Mouse (Mus musculus) frontal cortex, adult 2 months (tissue): ENCODE data around the gene Pigw. TPM values are rescaled to one million over a fixed set of nuclear protein-coding genes. Genes with fewer than 3 reads are reported as not detected.

Experiments
- DNase-seq, 2 experiments: peaks; one replicate each; pipeline ENCODE4 v3.0.0; 2022; ENCODE audit warnings: low spot score in 1 of 2; ENCODE audit errors: extremely low spot score in 1 of 2
- polyA plus RNA-seq: library from polyadenylated mRNA; depleted of rRNA; stranded (reverse); fragments of >200 nt; gene quantifications from 2 replicates; pipeline ENCODE4 v1.2.3, GENCODE M21; 2012; rRNA removed

Gene Pigw
- 4.1 and 4.7 TPM in 2 replicates for polyA plus RNA-seq

DNA sequence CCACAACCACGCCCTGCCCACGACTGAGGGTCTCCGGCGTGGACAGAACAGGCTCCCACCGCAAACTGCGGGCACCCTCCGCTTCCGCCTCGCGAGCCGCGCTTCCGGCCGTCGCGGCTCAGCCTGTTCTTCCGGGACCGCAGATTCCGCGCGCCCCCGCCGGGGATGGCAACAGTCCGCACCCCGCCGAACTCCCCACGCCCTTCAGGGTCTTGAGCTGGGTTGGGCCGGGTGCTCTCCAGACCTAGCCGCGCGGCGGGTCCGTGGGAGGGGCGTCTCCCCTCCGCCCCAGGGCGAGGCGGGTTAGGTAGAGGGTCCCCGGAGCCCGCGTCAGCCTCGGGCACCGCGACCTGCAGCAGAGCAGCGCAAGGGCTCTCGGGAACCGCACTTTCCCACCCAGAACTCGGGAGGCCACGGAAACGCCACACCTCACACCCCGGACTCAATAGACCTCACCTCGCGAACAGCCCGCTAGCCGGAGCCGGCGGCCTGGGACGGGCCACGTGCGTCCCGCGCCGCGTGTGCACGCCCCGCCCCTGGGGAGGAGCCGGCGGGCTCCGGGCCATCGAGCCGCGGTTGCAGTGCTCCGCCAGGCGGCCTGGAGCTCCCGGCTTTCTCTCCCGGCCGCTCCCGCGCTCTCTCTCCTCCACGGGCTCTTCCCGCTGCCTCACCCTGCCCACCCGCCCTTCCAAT is at the start of gene Pigw, which contains the start of gene Myo19:
Gene Pigw (minus strand): TSS at position 514 of the 693 bp plus-strand sequence.
Gene Myo19 (plus strand): TSS at position 377 of the 693 bp plus-strand sequence.
- DNase-seq: peak in 1 of 2 experiments; percentile 70

DNA sequence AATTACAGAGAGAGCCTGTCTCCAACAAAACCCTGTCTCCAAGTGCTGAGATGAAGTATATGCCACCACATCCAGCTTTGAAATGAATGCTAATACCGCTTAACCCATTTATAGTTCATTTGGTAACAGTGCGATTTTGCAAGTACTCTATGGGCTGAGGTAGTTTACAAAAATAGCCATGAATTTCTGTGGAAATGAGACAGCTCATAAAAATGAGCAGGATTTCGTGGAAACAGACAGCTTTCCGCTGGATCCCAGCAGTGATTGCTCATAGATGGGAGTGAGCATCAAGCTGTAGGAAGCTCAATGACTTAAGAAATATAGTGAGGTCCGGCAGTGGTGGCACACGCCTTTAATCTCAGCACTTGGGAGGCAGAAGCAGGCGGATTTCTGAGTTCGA is 40.9 kb upstream of the Pigw start:
- DNase-seq: peak in 1 of 2 experiments; percentile 40

DNA sequence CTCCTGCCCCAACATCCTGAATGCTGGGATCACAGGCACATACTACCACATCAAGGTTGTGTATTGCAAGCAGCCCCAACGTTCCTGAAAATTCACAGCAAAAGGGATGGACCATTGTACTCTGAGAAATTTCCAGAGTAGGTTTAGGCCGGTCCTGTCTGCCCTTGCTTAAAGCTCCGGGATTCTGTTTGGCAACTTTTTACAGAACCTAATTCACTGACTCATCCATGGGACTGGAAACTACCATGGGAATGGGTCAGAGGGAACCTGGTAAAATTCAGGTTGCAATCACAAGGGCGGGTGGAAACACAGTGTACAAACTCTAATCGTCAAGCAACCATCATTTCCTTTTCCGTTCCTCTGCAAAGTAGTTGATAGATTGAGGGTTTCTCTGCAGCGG is 39.9 kb upstream of the Pigw start:
- DNase-seq: no peak

DNA sequence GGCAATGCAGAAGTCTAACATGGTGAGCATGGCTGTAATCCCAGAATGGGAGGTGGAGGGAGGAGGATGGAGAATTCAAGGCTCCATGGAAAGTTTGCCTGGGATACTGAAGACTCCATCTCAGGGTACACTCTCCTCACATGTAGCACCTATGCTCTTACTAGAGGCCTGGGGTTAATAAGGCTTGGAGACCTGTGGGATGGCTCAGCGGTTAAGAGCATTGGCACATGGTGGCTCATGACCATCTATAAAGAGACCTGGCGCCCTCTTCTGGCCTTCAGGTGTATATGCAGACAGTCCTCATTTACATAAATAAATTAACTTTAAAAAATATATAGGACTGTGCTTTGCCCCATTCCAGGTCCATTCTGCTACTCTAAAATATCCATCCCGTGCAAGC is 39.2 kb upstream of the Pigw start:
- peak in 1 of 2 experiments; percentile 48 for DNase-seq

DNA sequence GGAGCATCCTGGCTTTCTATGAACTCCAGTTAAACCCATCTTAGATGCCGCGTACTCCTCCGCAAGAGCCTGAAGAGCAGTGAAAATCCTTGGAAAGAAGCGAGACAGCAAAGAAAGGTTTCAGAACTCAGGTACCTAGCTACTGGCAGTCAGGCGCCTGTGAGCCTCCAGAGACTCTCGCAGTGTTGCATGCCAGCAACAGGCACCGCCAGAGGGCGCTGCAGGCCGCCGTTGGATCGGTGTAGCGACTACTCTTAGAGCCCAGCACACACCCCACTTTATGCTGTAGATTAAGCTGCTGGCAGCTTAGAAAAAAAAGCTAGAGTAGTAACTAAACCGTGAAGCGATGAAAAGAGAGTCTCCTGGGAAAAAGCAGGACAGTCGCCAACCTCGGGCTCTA is 38.3 kb upstream of the Pigw start:
- DNase-seq: peak; percentile 53 to 94

DNA sequence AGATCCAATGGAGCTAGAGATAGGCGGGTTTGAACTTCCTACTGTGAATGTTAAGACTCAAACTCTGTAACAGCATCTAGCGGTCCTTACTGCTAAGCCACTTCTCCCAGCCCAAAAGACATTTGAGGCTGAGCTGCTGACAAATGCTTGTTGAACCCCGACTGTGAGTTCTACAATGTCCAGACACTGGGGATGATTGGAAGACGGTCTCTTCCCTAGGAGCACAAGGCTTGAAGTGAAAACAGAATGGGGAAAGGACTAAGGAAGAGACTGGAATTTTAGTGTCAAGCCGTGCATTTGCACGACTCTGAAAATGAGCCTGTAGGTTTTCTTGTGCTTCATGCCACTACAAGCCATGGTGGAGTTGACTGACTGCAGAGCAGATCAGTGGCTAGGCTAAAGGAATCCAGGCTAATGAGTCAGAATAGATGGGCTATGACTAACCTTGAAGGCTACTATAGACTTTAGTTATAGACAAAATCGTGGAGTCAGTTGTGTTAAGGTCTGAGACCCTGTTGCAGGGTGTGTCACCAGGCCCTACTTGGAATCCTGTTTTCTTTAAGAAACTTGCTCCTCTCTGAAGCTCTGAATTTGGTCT is 36.7 kb upstream of the Pigw start:
- DNase-seq: no peak

DNA sequence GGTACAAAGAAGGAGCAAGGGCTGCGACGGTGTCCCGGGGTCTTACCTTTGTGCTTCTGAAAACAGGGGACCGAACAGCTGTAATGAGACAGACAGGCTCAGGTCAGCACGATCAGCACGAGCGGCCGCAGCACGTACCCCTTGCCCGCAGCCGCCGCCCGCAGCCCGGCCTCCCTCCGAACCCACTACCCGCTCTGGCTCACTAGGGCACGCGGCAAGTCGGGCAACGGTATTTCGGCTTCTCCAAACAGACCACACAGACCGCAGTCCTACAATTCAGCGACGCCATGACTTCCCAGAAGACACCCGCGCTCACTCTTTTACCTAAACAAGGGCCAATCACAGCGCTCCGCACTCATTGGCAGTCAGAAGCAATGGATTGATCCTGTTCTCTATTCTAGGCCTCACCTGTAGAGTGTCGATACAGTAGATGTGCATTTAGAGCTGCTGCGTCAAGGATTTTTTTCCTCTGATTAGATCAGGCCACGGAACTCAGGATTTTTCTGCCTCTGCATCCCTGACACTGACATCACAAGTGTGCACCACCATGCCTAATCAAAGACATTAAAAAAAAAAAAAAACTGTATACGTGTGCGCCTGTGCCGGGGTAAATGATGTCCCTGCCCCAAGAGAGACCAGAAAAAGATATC is 36.1 kb upstream of the Pigw start, which contains the start of gene Znhit3:
Gene Znhit3 (minus strand): TSS at position 314 of the 650 bp plus-strand sequence.
- DNase-seq: peak; percentile 89 to 96

DNA sequence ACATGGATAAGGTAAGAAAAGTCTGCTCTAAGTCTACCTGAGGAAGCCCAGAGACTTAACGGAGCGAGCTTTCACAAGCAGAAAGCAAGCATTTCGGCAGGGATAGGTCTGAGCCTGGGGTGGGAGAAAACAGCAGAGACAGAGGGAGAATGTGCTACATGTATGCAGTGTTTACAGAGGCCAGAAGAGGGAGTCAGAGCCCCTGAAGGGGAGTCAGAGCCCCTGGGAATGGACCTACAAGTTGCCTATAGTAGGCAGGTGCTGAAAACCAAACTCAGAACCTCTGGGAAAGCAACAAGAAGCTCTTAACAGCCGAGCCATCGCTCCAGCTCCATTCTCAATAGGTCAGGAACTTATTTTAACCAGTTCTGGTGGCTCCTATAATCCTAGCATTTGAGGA is 34.6 kb upstream of the Pigw start:
- DNase-seq: no peak

DNA sequence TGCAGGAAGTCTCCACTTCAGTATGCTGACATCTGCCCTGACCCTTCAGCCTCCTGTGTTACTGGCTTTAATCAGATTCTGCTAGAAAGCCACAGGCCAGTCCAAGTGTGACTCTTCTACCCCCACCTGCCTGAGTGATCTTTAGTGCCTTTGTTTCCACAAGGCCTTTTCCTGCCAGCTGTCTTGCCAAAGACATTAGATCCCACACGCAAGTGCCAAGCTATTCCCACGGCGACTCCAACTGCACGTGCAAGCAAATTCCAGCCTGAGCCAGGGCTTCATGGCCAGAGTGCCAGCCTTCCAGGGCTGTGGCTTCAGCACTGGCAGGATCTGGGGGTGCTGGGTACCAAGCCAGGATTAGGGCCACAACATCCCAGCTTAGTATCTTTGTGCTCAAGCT is 30.3 kb upstream of the Pigw start:
- DNase-seq: no peak

DNA sequence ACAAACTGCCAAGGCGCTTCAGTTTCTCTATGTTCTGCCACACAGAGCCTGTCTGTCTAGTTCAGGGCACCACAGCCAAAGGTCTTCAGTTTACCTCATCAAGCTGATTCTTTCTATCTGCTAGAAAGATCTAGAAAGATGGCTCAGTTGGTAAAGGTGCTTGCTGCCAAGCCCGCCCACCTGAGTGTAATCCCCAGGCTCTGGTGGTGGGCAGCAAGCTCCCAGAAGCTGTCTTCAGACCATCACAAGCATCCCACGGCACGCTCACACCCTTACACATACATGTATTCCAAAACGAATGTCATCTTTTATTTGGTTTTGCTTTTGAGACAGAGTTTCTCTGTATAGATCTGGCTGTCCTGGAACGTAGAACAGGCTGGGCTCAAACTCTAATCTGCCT is 28.4 kb upstream of the Pigw start:
- DNase-seq: peak in 1 of 2 experiments; percentile 43

DNA sequence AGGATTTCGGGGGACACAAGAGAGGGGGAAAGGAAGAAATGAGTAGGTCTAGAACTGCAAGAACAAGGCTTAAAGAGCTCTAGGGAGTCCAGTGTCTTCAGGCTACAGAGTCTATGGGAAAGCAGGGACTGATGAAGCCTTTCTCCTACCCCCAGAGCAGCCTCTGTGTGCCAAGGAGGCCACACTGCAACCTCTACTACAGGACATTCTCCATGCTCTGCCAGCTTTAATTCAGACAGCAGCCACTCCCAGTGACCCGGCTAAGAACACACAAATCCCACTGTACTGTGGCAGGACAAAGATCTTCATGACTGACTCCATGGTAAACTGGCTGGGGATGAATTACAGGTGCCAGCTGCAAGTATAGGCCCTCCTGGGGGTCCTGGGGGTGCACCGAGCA is 27.0 kb upstream of the Pigw start:
- DNase-seq: no peak

DNA sequence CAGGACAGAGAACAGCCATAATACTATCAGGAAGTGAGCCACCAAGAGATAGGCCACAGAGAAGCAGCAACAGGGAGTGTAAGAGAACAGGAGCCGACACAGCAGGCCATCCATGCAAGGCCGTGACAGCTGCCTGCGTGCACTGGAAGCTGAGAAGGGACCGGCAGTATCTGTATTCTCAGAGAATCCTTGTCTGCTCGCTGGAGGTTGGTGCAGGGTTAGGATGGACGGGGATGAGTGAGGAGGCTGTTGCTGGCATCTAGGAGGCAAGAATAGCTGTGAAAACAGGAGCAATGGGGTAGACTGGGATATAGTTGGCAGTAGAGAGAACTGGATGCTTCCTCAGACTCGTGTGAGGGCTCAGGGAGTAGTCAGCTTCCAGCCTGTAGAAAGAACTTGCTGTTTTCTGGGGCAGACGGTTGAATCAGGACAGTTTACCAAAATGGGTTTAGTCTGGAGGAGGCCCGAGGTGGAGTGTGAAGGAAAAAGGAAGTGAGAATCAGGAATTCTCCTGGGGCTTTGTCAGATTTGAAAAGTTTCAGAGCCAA is 24.6 kb upstream of the Pigw start:
- peak; percentile 50 to 72 for DNase-seq

DNA sequence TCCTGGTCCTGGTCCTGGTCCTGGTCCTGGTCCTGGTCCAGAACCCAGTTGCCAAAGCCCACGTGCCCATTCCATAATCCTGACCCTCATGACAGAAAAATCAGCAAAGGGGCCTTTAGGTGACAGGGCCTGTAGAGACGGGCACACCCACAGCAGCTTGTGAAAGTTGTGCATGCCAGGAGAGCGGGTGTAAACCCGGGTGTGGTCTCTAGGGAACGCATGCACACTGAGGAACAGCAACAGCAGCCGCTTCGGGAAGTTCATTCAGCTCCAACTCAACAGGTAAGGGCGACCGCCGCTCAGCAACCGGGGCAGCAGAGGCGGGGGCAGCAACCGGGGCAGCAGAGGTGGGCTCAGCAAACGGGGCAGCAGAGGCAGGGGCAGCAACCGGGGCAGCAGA is 13.0 kb upstream of the Pigw start:
- no peak for DNase-seq

DNA sequence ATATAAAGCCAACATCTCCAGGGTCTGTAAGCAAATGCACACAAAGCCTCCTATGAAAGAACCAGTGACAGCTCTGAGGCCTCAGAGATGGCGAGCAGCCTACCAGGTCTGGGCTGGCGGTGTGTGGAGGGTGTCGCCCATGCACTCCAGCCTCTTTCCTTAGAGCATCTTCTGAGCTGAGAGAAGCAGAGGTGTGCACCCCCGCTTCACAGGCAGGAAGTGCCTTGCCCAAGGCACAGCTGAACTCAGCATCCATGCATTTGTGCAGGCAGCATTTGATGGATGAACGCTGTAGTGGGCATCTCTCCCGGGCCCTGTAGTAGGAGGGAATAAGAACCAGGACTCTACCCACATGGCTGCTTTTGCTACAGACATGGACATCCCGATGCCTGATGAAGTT is 11.6 kb upstream of the Pigw start:
- no peak for DNase-seq

DNA sequence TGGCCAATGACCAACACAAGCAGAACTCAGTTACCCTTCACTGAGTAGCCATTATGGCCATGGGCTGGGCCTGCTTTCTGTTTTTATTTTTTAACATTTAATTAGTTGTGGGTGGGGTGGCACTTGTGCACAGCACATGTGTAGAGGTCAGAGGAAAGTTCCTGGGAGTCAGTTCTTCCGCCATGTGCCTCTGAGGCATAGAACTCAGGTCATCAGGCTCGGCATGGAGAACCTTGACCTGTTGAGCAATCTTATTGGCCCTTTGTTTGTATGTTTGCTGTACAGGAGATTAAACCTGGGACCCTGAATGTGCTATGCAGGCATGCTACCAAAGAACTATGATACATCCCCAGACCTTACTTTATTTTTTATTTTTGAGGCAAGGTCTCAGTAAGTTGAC is 9.4 kb upstream of the Pigw start:
- DNase-seq: no peak

DNA sequence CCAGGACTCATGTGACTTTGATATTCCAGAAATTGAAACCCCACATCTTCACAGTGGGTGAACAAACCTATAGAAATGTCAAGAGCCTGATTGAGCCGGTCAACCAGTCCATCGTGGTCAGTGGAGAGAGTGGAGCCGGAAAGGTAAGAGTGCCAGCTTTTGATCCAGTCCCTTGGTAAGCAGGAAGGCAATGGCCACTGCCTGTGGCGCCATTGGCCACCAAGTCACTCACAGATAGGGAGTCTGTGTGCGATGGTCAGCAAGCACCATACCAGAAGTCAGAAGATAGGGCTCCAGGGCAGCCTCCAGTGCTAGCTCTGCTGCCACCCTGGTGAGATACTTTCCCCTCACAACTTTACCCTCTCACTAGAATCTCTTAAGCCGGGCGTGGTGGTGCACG is 7.9 kb upstream of the Pigw start:
- no peak for DNase-seq

DNA sequence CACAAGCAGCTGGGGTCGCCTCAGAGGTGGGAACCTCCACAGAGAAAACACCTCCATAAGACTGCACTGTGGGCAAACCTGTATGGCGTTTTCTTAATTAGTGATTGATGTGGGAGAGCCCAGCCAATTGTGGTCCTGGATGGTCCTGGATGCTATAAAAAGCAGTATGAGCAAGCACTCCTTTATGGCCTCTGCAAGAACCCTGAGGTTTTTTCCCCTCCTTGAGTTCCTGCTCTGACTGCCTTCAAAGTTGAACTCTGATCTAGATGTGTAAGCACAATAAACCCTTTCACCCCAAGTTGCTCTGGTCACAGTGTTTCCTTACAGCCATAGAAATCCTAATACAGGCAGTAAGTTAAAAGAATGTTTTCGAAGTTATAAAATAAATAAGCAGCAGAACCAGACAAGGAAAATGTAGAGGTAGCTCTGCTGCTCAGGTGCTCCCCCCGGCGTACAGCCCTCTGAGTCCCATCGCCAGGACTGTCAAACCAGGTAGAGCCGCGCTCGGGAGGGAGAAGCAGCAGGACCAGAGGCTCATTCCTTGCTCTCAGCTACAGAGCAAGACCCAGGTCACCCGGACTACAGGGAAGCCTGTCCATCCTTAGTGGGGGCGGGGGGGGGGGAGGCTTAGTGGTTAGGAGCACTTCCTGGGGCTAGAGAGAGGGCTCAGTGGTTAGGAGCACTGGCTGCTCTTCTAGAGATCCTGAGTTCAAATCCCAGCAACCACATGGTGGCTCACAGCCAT is 6.9 kb upstream of the Pigw start:
- no peak for DNase-seq

DNA sequence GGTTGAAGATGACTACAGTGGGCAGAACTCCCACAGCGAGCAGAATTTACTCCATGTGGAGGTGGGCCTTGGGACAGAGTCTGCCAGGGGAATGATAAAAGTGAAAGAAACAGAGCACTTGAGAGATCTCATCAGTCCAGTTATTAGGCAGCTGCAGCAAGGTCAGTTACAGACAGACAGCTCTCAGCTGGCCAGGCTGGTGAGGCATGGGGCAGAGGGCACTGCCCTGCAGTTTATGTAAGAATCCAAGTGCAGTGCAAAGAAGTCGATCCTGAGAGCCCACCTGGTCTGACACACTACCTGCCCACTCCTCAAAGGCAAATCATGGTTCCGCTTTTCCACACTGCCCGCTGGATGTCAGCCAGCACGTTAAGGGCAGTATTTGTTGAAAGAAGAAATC is 6.2 kb upstream of the Pigw start:
- no peak for DNase-seq

DNA sequence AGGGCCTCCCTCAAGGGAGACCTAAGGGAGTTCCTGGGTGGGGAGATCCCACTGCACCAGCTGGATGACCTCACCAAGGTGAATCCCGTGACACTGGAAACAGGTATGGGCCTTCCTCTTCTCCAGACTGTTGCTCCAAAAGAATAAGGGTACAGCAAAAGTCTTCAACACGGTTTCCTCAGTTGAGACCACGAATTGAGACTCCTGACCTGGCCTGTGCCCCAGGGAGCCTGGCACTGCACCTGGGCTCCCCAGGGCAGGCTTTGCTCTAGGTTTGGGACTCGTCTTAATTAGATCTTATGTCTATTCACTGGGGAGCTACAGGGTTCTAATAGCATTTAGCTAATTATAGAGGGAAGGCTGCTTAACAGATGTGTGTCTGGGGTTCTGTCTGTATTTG is 5.2 kb upstream of the Pigw start:
- no peak for DNase-seq

DNA sequence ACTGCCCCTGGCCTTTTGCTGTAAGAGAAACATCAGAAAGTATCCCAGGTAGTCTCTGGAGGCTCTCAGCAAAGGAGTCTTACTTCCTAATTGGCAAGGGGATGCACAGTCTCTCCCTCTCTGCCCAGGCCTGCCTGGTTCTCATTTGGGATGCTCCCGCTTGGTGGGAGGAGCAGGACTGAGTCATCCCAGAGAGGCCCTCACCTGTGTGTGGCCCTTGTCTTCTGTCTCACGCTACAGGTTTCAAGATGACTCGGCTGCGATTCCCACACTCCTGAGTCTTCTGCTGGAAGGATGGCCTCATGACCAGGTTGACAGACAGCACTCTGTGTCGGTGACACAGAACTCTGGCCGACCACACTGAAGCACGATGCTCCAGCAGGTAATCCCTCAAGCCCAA is 2.3 kb upstream of the Pigw start:
- DNase-seq: no peak

DNA sequence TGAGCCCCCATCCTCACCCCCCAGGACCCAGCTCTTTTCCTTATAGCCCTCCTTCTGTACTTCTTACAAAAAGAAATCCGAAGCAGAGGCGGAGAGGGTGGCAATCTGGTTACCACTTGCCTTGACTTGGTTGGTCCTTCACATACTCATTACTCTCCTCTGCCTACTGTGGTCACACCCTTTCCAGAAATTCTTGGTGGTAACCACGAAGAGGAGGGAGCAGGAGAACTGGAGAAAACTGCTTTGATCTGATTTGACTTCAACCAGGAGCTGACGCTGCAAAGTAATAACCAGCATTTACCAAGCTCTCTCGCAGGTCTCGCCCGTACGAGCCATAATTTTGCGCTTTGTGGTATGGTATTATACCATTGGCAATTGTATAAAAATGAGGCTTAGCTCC is 886 bp upstream of the Pigw start:
- no peak for DNase-seq
